Mouse (Mus musculus) brain, embryonic 14.5 days (tissue): ENCODE results near the gene Pcbp4.

Experiments
- CTCF ChIP-seq: fragments of 200-500 bp; IDR thresholded peaks from 2 replicates; pipeline ENCODE4 v1.5.1; 2012; ENCODE audit warnings: inconsistent platforms, mild to moderate bottlenecking, moderate library complexity, borderline replicate concordance; ENCODE audit not compliant: insufficient read depth, insufficient read length; ENCODE audit errors: extremely low read depth
- POLR2A ChIP-seq: fragments of 200-500 bp; IDR thresholded peaks from 2 replicates; pipeline ENCODE4 v1.6.1; 2012; ENCODE audit warnings: mild to moderate bottlenecking, inconsistent platforms, borderline replicate concordance; ENCODE audit not compliant: poor library complexity, insufficient read depth, insufficient read length, severe bottlenecking; ENCODE audit errors: extremely low read depth

DNA sequence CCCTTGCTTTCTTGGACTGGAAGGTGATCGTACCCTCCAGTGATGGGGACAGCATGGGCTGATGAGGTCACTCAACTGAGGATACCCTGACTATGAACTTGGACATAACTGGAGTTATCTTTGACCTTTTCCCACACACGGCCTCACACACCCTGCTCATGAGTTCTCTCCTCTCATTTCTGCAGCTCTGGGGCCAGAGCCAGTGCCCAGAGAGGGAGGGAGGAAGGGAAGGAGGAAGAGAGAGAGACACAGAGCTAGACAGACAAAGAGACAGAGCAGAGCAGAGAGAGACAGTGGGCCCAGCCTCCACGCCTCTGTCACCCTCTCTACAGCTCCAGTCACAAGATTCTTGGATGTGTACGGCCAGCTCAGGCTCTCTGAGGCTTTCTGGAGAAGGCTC lies 19.2 kb downstream of the Pcbp4 start:
- TF ChIP-seq CTCF (no peak), POLR2A (no peak)
